Mouse (Mus musculus) layer of hippocampus, postnatal 10 days (tissue): ENCODE data around the gene Mical2. TPM values are rescaled to one million over a fixed set of nuclear protein-coding genes. Genes with fewer than 3 reads are reported as not detected.
A peak's percentile ranks its signal among the peaks of the same experiment; 100 is the strongest.

Source experiments
- DNase-seq, 2 experiments: peaks; one replicate each; pipeline ENCODE4 v3.0.0; 2021; ENCODE audit warnings: low spot score in 2 of 2
- total RNA-seq, 2 experiments: library from RNA; stranded (reverse); gene quantifications; 2 replicates each; pipeline ENCODE4 v1.2.3; 2021

Mical2 gene
- total RNA-seq, 2 experiments from 2014 or later, result 406 to 434 TPM

- no peak for DNase-seq
Observed at GRCm38 (mm10) chr7:112313211-112313610, 87.6 kb downstream of the Mical2 start.

GRCm38 (mm10) chr7:112313670-112314069 is 88.0 kb downstream of the Mical2 start:
- no peak for DNase-seq

GRCm38 (mm10) chr7:112316239-112316638 is 90.6 kb downstream of the Mical2 start:
- peak; percentile 57 to 64 for DNase-seq

GRCm38 (mm10) chr7:112317491-112317890 is 91.8 kb downstream of the Mical2 start:
- DNase-seq, result no peak

GRCm38 (mm10) chr7:112318306-112318705 is 92.7 kb downstream of the Mical2 start:
- DNase-seq, result no peak

- DNase-seq, result no peak
Observed at GRCm38 (mm10) chr7:112319419-112319818, 93.8 kb downstream of the Mical2 start.

DNA sequence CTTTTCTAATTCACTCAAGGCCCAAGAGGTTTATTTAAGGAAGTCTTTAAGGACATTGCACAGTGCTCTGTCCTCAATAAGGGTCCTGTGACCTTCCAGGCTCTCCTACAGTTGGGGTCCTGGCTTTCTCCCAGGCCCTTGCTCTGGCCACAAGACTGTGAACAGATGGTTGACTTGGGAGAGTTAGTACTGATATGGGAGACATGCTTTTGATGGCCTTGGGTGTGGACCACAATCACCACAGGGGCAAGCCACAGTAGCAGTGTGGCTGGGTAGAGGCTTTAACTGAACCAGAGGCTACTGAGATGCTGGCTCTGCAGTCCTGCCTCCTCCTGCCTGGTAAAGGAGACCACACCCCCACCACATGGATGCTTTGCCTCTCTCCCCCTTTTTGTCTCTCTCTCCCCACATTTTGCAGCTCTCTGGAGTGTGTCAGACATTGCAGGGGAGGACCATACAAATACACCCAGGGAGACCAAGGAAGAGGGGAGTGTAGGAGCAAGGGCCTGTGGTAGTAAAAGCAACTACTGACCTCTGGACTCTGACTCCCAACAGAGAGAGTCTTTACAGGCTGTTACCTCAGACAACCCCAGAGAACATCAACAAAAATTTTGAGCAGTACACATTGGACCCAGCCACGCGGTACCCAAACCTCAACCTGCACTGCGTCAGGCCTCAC is 94.5 kb downstream of the Mical2 start:
- DNase-seq, result no peak

DNA sequence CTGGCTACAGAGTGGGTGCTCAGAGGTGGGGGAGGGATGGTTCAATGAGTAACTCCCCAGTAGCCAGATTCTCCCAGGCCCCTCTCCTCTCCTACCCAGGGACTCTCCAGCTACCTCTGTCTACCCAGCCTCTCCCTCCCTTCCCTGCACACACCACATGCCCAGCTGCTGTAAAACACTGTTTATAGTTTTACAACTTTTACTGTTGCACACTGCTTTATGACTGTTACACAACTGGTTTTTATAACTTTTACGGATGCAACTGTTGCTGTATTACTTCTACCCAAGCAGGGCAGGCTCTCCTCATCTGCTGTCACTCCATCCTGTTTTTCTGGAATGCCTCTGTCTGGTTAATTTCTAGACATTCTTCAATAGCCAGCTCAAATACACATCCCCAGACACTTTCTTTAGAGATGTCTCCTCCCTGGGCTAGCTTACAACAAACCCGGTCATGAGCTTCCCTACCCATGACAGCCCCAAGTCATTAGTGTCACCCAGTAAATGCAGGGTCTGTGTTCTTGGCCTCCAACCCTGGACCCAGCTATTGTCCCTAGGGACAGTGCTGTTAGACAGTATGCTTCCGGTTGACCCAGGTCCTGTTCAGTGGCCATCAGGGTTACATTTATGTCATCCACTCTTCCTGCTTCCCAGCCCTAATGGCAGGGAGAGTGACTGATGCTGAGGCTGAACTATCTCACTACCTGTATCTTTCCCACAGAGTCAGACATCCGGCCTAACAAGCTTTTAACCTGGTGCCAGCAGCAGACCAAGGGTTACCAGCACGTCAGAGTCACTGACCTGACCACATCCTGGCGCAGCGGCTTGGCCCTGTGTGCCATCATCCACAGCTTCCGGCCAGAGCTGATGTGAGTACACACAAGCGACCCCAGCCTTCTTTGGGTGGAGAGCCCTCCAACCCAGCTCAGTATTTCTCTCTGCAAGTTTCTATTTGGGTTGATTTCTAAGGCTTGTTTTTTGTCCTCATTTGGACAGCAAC is 96.4 kb downstream of the Mical2 start:
- DNase-seq, result no peak

DNA sequence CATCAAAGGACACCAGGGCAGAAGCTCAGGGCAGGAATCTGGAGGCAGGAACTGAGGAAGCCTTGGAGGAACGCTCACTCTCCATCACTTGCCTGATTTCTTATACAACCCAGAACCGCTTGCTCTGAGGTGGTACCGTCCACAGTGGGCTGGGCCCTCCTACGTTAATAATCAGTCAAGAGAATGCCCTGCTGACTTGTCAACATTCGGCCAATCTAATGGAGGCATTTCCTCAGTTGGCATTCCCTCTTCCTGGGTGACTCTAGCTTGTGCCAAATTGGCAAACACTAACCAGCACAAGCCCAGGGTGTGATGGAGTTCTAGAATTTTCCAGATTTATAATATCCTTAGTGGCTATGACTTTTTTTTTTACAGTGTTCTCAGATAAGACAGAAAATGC is 98.9 kb downstream of the Mical2 start:
- DNase-seq, result no peak

DNA sequence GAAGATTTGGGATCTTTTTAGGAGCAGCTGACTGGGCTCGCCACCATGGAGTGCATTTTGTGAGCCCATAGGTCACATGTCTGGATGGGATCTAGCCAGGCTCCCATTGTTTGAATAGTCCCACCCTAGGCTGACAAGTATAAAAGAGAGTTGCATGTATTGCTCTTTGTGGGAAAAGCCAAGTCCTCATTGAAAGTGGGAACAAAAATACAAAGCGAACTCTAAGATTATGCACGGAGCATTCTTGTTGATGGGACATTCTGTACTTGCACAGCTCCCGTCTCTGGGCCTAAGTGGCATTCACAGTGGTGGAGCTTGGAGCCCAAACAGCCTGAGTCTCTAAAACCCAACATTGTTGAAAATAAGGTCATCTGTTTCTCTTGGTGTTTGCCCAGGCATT is 101.2 kb downstream of the Mical2 start:
- no peak for DNase-seq

DNA sequence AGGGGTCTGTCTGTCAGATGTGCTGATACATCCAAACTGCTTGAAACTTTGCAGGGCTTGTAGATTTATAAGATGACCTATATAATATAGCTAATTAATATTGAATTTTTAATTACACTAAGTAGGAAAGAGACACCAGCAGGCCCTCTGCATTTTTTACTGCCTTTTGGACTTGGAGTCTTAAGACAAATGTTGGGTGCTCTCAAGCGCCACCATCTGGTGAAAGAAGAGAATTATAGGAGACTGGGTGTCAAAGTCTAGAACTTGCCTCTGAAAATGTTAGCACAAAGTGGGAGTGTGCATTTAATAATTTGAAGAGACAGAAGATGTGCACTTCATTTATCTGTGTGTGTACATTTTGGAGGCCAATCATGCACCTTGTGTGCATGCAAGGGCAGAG is 103.3 kb downstream of the Mical2 start:
- peak in 1 of 2 experiments; percentile 62 for DNase-seq

DNA sequence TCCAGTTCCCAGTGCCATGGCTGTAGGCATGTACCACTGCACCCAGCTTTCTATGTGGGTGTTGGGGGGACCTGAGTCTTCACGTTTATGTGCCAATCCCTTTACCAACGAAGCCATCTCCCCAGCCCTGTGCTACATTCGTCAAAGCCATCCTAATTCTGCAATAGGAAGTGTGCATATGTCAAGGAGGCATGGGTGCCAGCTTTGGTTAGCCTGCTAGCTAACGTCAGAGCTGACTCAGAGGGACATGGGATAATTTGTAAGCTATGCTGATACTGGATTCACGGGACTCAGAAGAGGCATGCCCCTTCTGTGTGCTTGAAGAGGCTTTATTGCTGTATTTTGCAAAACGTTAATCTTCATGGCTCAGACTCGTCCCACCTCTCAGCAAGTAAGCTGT is 103.8 kb downstream of the Mical2 start:
- no peak for DNase-seq

DNA sequence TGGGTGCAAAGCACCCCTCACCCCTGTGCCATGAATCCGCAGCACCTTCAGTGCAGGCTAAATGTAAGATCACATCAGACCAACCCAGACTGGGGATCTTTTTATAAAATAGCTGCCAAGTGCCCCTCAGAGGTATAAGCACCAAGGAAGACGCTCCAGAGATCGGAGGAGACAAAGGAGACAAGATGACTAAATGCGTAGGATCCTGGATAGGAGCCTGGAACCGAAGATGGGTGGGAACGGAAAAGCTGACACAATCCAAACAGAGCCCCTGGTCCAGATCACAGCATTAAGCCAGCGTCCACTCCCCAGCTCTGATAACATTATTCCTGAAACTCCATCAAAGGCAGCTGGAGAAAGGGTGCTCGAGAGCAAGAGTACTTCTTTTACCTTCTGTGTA is 105.3 kb downstream of the Mical2 start:
- no peak for DNase-seq

DNA sequence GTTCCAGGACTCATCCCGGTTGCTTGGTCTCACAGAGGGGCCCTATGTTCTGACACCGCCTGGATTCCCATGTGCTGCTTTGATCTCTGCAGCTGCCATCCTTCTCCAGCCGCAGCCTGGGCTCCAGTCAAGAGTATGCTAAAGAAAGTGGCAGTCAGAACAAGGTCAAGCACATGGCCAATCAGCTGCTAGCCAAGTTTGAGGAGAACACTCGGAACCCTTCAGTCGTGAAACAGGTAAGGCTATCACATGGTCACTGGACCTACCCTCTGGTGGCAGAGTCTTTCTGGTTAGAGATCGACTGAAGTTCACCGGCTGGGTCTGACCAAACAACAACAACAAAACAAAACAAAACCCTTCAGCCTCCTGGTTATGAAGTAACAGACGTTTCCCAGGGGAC is 106.1 kb downstream of the Mical2 start:
- DNase-seq, result no peak

GRCm38 (mm10) chr7:112332426-112332825 is 106.8 kb downstream of the Mical2 start:
- DNase-seq, result no peak

DNA sequence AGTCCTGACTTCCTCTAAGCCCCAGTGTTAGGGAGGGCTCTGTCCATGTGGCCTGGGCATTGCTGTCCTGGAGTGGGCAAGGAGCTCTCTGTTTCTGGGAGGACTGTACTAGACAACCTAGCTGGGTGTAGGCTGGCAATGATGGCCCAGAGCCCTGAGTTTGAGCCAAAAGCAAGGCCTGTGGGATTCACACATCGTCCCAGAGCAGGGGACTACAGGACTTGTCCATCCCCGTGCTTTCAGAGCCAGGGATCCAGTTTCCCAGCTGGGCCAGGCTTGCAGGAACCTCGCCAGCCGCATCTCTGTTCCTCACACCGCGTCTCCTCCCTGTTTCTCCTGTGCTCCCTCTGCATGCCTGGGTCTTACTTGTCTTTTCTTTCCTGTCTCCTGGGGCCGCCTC is 107.7 kb downstream of the Mical2 start:
- DNase-seq, result no peak

DNA sequence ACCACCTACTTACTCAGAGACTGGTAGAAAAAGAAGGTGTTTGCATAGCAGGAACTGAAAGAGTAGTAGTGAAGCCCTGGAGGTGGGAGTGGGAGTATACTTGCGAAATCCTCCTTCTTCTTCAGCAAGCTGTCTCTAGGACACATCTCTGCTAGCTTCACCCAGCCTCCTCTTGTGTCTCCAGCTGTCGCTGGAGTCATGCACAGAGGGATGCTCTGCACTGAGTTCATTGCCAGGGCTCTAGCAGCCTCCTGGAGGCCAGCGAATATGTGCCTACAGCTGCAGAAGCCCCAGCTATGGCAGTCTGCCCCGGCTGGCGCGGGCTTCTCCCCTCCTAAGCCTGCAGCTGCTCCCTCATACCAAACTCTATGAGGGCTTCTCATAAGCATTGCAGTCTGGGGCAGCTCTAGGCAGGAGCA is 110.6 kb downstream of the Mical2 start:
- DNase-seq, result peak; percentile 75 to 76

DNA sequence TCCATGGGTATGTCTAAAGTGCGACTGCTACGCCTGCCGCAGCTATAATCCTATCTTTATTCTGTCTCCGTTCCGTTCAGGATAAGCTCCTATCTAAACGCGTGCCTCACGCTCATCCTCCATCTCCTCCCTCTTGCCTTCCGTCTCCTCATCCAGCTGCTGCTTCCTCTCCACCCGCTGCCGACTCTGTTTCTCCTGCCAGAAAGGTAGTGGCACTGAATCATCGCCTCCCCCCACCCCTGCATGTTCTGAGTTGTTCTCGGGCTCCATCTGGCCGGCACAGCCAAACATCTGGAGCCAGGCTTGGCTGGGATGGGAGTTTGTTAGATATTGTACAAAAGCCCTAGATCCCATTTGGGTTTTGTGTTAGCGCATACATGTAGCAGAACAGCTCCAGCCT is 111.1 kb downstream of the Mical2 start:
- DNase-seq, result peak; percentile 46 to 49

- DNase-seq, result no peak
Observed at GRCm38 (mm10) chr7:112337736-112338135, 112.1 kb downstream of the Mical2 start.

GRCm38 (mm10) chr7:112341052-112341451 is 115.4 kb downstream of the Mical2 start:
- no peak for DNase-seq

DNA sequence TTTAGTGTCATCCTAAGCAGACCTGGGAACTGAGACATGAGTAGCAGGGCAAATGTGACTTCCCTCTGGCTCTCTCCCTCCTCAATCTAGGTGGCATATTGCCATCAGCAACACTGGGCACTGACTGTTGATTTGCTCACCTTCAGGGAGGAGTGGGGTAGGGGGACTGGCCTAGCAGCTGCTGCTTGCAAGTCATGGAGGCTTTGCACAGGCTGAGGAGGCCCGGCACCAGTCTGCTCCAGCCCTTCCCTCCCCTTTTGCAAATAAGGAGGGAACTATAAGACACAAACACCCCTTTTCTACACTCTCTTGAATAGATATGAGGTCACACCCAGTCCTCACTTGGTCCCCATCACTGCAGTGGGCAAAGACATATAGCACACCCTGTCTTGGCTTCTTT is 120.0 kb downstream of the Mical2 start:
- no peak for DNase-seq

GRCm38 (mm10) chr7:112351541-112351940 is 125.9 kb downstream of the Mical2 start:
- no peak for DNase-seq
